Mouse (Mus musculus): ENCODE data around the gene Zkscan8. TPM values are rescaled to one million over a fixed set of nuclear protein-coding genes. Genes with fewer than 3 reads are reported as not detected.
"Not testable (repeated sequence)": the region's sequence is repeated elsewhere in the genome, so short reads cannot be mapped to it uniquely, and the experiment has no call there.

Zkscan8 gene
- polyA plus RNA-seq, 1 experiment from 2014 or later = 4.1 TPM

DNA sequence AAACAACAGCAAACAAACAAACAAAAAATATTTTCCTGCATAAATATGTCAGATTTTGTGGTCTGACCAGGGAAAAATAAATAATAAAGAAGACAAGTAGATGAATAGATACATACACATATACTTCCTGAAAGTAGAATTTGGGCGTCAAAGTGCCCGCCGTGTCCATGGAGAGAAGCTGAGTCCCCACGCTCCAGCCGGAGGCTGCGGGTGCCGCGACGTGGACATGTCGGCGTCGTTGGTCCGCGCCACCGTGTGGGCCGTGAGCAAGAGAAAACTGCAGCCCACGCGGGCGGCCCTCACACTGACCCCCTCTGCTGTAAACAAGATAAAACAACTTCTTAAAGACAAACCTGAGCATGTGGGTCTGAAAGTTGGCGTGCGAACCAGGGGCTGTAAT is 35.8 kb downstream of the Zkscan8 start, which contains the start of gene AK157302:
TSS of gene AK157302 (plus strand) at position 144 of the 400 bp plus-strand sequence.
- Histone ChIP-seq H3K4me2 (ENCODE audit: low read length) (no peak within 1 kb of the TSS), H3K36me3 (ENCODE audit: control insufficient read depth, insufficient read depth, low read length) (no peaks in the 10 kb centered on the region), H3K9ac (ENCODE audit: low read depth, low read length) (no peak within 1 kb of the TSS), H3K27ac (ENCODE audit: low read length) (no peak within 1 kb of the TSS), H3K27me3 (ENCODE audit: control insufficient read depth, insufficient read depth, low read depth, low read length) (no peaks in the 10 kb centered on the region), H3K4me3 (ENCODE audit: low read depth, low read length) (no peak within 1 kb of the TSS), H3K9me3 (replicated peaks; ENCODE audit: control insufficient read depth, low read length, poor library complexity, severe bottlenecking) (no peaks in the 10 kb centered on the region), H3K4me1 (ENCODE audit: control insufficient read depth, insufficient read depth, low read length) (no peaks in the 10 kb centered on the region)
- no peak for ATAC-seq
- 97% methylated on average over 18 of the region's 21 CpGs for WGBS

DNA sequence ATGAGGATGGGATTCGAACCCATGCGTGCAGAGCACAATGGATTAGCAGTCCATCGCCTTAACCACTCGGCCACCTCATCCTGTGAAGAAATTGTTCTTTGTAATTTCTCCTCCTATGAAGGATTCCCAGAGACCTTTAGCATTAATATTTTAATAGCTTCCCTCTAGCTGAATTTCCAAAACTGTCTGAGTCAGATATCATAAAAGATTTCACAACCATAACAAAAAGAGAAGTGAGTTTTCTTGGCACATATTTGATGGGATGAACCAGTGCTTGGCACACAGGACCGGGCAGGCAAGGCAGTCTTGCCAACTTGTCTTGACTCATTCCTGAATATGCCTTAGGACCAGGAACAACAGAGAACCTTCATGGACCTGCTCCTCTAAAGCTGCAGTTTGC is 38.1 kb downstream of the Zkscan8 start:
- no peak overlapping the region for H3K9ac ChIP-seq (ENCODE audit: low read depth, low read length)
- no peaks in the 10 kb centered on the region for H3K9me3 ChIP-seq (replicated peaks; ENCODE audit: control insufficient read depth, low read length, poor library complexity, severe bottlenecking)
- no peak overlapping the region for H3K4me2 ChIP-seq (ENCODE audit: low read length)
- no peaks in the 10 kb centered on the region for H3K27me3 ChIP-seq (ENCODE audit: control insufficient read depth, insufficient read depth, low read depth, low read length)
- no peak for ATAC-seq
- no peak overlapping the region for H3K27ac ChIP-seq (ENCODE audit: low read length)
- 93% methylated on average over 5 of the region's 5 CpGs for WGBS
- 0 out of 2 replicates have a peak, but pooled peaks cover 2% of the 10 kb centered on the region for H3K36me3 ChIP-seq (ENCODE audit: control insufficient read depth, insufficient read depth, low read length)
- no peak overlapping the region for H3K4me3 ChIP-seq (ENCODE audit: low read depth, low read length)
- no peaks in the 10 kb centered on the region for H3K4me1 ChIP-seq (ENCODE audit: control insufficient read depth, insufficient read depth, low read length)

DNA sequence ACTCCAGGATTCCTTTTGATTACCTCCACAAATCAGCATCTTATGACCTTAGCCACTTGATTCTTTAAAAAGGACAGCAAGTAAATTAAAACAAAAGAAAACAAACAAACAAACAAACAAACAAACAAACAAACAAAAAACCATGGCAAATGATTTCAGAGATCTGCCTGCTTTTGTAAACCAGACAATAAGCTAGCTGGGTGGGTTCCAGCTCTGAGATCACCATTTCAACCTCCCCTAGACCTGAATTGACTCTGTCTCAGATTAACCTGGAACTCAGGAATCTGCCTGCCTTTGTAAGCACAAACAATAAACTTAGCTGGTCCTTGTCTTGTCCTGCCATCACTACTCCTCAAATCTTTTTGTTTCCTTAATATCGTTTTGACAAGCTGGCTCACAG is 44.0 kb downstream of the Zkscan8 start:
- no peaks in the 10 kb centered on the region for H3K27me3 ChIP-seq (ENCODE audit: control insufficient read depth, insufficient read depth, low read depth, low read length)
- peaks cover 2% of the 10 kb centered on the region; the same call in 1 of the 2 replicates for H3K9me3 ChIP-seq (replicated peaks; ENCODE audit: control insufficient read depth, low read length, poor library complexity, severe bottlenecking)
- ATAC-seq = no peak
- no peak overlapping the region for H3K27ac ChIP-seq (ENCODE audit: low read length)
- H3K4me3 ChIP-seq (ENCODE audit: low read depth, low read length) = no peak overlapping the region
- no peak overlapping the region for H3K4me2 ChIP-seq (ENCODE audit: low read length)
- H3K36me3 ChIP-seq (ENCODE audit: control insufficient read depth, insufficient read depth, low read length) = peaks cover 29% of the 10 kb centered on the region
- H3K9ac ChIP-seq (ENCODE audit: low read depth, low read length) = no peak overlapping the region
- 93% methylated on average over 1 of the region's 1 CpGs for WGBS
- H3K4me1 ChIP-seq (ENCODE audit: control insufficient read depth, insufficient read depth, low read length) = no peaks in the 10 kb centered on the region

DNA sequence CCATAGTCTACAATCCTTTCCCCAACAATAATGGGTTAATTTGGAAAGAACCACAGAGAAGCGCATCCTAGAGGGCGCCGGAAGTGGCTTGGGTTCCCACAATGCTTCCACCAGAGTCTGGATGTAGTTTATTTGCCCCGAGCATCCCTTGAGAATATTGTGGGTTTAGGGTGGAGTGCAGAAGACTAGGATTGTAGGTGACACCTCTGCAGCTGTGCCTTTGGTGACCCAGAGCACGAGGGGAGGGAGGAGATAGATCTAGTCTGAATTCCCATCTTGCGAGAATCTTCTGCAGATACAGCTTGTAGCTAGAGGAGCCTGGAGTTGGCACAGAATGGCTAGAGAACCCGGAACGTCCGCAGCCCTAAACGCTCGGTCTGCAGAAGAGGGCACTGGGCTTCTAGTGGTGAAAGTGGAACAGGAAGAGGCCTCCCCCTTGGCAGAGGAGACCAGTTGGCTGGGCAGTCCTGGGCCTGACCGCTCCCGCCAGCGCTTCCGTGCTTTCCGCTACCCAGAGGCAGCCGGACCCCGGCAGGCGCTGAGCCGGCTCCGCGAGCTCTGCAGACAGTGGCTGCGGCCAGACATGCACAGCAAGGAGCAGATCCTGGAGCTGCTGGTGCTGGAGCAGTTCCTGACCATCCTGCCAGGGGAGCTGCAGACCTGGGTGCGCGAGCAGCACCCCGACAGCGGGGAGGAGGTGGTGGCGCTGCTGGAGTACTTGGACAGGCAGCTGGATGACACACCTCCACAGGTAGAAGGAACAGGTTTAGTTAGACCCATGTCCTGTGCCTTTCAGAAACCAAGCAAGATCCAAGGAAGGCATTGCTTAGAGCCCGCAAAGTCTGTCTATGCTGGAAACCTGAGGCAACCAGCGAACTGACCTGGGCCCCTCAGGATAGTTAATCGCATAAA is 51.9 kb downstream of the Zkscan8 start, which contains the start of the genes Zkscan4 and Gm10065:
TSS of gene Zkscan4 (plus strand) at position 149 of the 912 bp plus-strand sequence.
TSS of gene Gm10065 (minus strand) at position 683 of the 912 bp plus-strand sequence.
- H3K4me3 ChIP-seq (ENCODE audit: low read depth, low read length) = peak within 1 kb of the TSS; percentile 71
- H3K9me3 ChIP-seq (replicated peaks; ENCODE audit: control insufficient read depth, low read length, poor library complexity, severe bottlenecking); H3K36me3 ChIP-seq (ENCODE audit: control insufficient read depth, insufficient read depth, low read length); H3K27me3 ChIP-seq (ENCODE audit: control insufficient read depth, insufficient read depth, low read depth, low read length): not testable (repeated sequence)
- 3% methylated on average over 26 of the region's 31 CpGs for WGBS
- peak; percentile 94 for ATAC-seq
- peaks cover 10% of the 10 kb centered on the region; the same call in 1 of the 2 replicates for H3K4me1 ChIP-seq (ENCODE audit: control insufficient read depth, insufficient read depth, low read length)
- H3K4me2 ChIP-seq (ENCODE audit: low read length) = peak within 1 kb of the TSS; percentile 75
- H3K9ac ChIP-seq (ENCODE audit: low read depth, low read length) = peak within 1 kb of the TSS; percentile 78
- peak within 1 kb of the TSS; percentile 86 for H3K27ac ChIP-seq (ENCODE audit: low read length)

DNA sequence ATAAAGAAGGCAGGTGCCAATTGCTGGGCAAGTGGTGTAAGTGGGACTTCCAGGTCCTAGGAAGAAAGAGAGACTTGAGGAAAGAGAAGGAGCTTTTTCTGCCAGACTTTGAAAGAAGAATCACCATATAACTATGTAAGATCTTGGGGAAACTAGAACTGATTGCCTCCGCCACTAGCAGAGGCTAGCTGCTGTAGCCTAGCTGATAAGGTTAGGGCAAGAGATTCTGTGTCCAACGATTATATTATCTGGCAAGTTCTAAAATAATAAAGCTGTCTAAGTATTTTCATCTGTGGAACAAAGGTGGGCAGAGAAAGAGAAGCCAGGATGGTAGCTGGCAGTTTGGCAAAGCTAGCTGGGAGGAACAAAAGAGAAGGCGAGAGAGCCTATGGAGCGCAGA is 58.5 kb downstream of the Zkscan8 start:
- WGBS = 19% methylated on average over 4 of the region's 4 CpGs
- no peak overlapping the region for H3K4me3 ChIP-seq (ENCODE audit: low read depth, low read length)
- H3K4me1 ChIP-seq (ENCODE audit: control insufficient read depth, insufficient read depth, low read length) = peaks cover 5% of the 10 kb centered on the region; the same call in 1 of the 2 replicates
- no peak overlapping the region for H3K9ac ChIP-seq (ENCODE audit: low read depth, low read length)
- H3K36me3 ChIP-seq (ENCODE audit: control insufficient read depth, insufficient read depth, low read length) = no peaks in the 10 kb centered on the region
- no peak overlapping the region for H3K4me2 ChIP-seq (ENCODE audit: low read length)
- H3K27me3 ChIP-seq (ENCODE audit: control insufficient read depth, insufficient read depth, low read depth, low read length) = peaks cover 3% of the 10 kb centered on the region; the same call in 1 of the 2 replicates
- no peaks in the 10 kb centered on the region for H3K9me3 ChIP-seq (replicated peaks; ENCODE audit: control insufficient read depth, low read length, poor library complexity, severe bottlenecking)
- ATAC-seq = no peak
- no peak overlapping the region for H3K27ac ChIP-seq (ENCODE audit: low read length)

DNA sequence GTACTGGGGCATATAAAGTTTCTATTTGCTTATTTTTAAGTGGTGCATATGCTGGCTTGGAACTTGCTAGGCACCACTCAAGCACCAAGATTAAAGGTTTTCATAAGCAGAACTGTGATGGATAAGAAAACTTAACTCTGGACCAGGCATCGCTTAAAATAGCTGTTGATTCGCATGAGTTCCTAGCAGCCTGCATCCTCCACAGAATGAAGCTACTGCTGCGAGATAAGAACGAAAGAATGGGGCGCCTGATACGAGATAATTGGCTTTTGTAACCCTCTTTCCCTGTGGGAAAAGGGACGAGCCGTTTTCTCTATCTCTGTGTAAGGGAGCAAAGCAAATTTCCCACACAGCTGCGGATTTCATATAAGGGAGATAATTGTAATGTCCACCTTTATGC is 61.8 kb downstream of the Zkscan8 start:
- H3K4me3 ChIP-seq (ENCODE audit: low read depth, low read length) = no peak overlapping the region
- H3K27ac ChIP-seq (ENCODE audit: low read length) = no peak overlapping the region
- H3K9me3 ChIP-seq (replicated peaks; ENCODE audit: control insufficient read depth, low read length, poor library complexity, severe bottlenecking) = no peaks in the 10 kb centered on the region
- ATAC-seq = no peak
- peaks cover 5% of the 10 kb centered on the region; the same call in 1 of the 2 replicates for H3K27me3 ChIP-seq (ENCODE audit: control insufficient read depth, insufficient read depth, low read depth, low read length)
- 14% methylated on average over 9 of the region's 9 CpGs for WGBS
- H3K36me3 ChIP-seq (ENCODE audit: control insufficient read depth, insufficient read depth, low read length) = no peaks in the 10 kb centered on the region
- H3K9ac ChIP-seq (ENCODE audit: low read depth, low read length) = 0 out of 2 replicates have a peak overlapping the region, but pooled peaks have one; percentile 21
- H3K4me2 ChIP-seq (ENCODE audit: low read length) = peak overlapping the region; percentile 89
- peaks cover 5% of the 10 kb centered on the region; the same call in 1 of the 2 replicates for H3K4me1 ChIP-seq (ENCODE audit: control insufficient read depth, insufficient read depth, low read length)

DNA sequence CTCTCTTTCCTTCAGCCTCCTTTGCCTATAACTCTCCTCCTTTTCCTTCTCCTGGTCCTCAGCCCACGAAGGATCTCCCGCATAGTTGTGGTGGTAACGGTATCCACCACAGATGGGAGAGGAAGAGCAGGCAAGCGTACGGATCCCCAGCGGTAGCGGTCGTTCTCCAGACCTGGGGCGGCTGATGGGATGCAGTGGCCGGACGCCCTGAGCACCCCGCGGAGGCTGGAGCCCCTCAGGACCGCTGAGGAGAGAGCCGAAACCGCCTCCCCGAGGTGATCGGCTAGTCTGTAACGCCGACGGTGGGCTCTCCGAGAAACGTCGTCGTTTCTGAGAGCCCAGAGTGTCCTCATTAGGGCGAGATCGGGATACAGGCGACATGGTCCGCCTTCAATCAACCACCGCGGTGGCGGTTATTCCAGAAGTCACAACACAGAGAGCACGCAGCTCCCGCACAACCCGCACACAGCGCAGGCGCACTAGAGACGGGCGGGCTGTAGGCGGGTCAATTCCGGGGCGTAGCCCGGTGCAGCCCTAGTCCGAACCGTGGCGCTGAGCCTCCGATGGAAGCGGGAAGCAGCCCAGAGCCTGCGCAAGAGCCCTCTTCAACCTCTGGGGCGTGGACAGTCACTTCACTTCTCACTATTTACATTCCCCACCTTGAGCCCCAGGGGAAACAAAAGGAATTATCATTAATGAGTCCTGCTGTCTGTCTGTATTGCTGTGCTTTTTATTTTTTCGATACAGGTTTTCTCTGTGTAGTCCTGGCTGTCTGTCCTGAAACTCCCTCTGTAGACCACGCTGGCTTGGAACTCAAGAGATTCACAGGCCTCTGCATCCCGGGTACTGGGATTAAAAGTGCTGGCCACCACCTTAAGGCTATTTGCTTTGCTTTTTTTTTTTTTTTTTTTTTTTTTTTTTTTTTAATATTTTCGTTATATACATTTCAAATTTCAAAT is 62.6 kb downstream of the Zkscan8 start, which contains the start of gene Nkapl:
TSS of gene Nkapl (minus strand) at position 449 of the 959 bp plus-strand sequence.
- Histone ChIP-seq H3K4me2 (ENCODE audit: low read length) (peak within 1 kb of the TSS; percentile 89), H3K27me3 (ENCODE audit: control insufficient read depth, insufficient read depth, low read depth, low read length) (peaks cover 5% of the 10 kb centered on the region; the same call in 1 of the 2 replicates), H3K9ac (ENCODE audit: low read depth, low read length) (peak within 1 kb of the TSS; percentile 86), H3K36me3 (ENCODE audit: control insufficient read depth, insufficient read depth, low read length) (no peaks in the 10 kb centered on the region), H3K27ac (ENCODE audit: low read length) (peak within 1 kb of the TSS; percentile 76), H3K4me3 (ENCODE audit: low read depth, low read length) (peak within 1 kb of the TSS; percentile 54), H3K9me3 (replicated peaks; ENCODE audit: control insufficient read depth, low read length, poor library complexity, severe bottlenecking) (no peaks in the 10 kb centered on the region), H3K4me1 (ENCODE audit: control insufficient read depth, insufficient read depth, low read length) (peaks cover 5% of the 10 kb centered on the region; the same call in 1 of the 2 replicates)
- peak; percentile 100 for ATAC-seq
- under 1% methylated on average over 54 of the region's 54 CpGs for WGBS

DNA sequence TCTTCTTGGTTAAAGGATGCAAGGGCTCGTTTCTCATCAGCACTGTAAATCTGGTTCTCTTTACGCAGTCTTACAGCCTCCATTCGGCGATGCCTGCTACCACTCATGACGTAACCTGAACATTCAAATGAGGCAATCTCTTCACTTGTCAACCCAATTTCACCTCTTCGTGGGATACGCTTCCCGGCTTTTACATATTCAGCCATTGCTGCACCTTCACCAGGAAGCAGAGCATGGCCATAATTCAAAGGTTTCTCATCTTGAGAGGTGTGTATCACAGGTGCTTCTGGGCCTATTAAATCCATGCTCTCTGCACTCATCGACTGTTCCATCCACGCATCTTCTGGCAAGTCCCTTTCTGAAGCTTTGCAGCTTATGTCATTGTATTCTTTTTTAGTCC is 63.6 kb downstream of the Zkscan8 start:
- Histone ChIP-seq H3K4me2 (ENCODE audit: low read length) (no peak overlapping the region), H3K36me3 (ENCODE audit: control insufficient read depth, insufficient read depth, low read length) (no peaks in the 10 kb centered on the region), H3K9me3 (replicated peaks; ENCODE audit: control insufficient read depth, low read length, poor library complexity, severe bottlenecking) (no peaks in the 10 kb centered on the region), H3K27ac (ENCODE audit: low read length) (no peak overlapping the region), H3K27me3 (ENCODE audit: control insufficient read depth, insufficient read depth, low read depth, low read length) (peaks cover 5% of the 10 kb centered on the region; the same call in 1 of the 2 replicates), H3K4me1 (ENCODE audit: control insufficient read depth, insufficient read depth, low read length) (peaks cover 5% of the 10 kb centered on the region; the same call in 1 of the 2 replicates), H3K4me3 (ENCODE audit: low read depth, low read length) (no peak overlapping the region), H3K9ac (ENCODE audit: low read depth, low read length) (no peak overlapping the region)
- WGBS = 88% methylated on average over 10 of the region's 10 CpGs
- ATAC-seq = no peak
